Mouse (Mus musculus): ENCODE results near the gene Aen.
A peak's percentile ranks its signal among the peaks of the same experiment; 100 is the strongest.

The Aen gene

DNA sequence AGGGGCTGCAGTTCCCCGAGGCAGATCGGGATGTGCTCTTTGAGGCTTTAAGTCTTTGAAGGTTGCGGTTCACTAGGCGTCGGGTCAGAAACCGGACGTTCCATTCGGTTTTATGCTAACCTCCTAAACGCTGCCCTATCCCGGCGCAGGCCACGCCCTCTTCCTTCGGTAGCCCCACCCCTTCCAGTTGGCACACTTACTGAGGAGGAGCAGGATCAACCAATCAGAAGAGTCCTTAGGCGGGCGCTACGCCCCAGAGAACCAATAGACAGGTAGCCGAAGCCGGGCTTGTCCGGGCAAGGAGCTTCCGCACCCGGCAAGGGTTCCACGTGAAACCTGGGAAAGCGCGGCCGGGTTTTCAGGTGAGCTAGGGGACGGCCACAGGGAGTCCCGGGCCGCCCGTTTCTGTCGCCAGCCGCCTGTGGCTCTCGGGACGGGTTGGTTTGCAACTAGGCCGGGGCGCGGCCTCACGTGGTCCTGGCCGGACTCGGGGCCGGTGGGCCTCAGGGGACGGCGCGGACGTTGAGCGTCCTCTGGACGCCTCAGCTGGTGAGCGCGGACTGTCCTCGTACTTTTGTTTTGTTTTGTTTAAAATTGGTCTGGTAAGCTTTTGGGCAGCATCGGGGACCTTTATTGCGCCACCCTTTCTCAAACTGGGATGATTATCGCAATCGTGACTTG is at the start of gene Aen:
Gene Aen (plus strand): TSS at position 202 of the 681 bp plus-strand sequence.
- peak; percentile 100 for DNase-seq

DNA sequence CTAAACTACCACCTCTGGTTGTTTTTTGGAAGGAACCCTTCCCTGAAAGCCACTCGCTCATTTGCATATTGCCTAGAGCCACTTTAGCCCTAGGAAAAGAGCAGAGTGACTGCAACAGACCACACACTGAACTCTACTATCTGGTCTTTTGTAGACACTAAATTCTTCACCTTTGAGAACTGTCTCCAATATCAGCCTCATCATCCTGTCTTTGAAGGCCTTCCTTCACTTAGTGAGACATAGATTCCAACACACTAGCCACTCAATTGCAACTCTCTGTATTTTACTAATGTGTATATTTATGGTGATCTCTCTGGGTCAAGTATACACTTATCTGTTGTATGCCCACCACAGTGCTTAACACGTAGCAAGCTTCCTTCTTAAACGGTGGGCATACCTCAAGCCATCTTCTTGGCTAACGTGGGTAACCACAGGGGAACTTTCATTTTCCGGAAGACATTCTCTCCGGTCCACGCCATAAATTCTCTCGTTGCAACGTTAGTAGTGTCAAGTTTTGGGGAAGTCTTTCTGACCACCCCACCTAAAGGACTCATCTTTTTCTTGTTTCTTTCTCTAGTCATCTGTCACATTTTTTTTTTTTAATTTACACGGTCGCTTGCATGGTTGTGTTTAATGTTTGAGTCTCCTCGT is 49.5 kb upstream of the Aen start:
- peak; percentile 7 for DNase-seq

DNA sequence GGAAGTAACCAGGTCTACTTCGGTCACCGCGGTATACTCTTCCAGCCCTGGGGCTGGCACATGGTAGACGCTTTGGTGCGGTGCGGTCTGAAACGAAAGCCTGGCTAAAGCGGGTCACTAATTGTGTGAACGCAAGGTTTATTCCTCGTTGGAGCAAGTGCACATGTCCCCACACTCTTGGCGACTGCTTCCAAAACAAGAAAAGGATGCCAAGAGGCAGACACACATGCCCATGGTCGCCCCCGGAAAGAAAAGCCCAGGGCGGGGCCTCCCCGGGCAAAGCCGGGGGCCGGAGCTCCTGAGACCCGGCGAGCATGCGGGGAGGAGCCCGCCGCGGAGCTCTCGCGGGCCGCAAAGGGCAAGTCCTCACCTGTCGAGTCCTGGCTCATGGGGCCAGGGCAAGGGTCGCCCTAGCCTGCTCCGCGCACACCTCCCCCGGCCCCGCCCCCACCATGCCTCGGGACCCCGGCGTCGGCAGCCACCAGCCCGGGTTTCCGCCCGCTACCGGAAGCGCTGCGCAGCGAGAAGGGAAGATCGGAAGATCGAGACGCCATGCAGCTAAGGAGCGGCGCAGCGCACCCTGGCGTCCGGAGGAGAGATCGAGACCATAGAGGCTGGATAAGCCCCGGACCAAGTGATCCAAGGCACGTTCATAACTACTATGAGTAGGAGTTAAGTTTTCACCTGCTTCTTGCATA is 48.8 kb upstream of the Aen start, which contains the start of gene Det1:
Gene Det1 (minus strand): TSS at position 527 of the 698 bp plus-strand sequence.
- DNase-seq = peak; percentile 99

DNA sequence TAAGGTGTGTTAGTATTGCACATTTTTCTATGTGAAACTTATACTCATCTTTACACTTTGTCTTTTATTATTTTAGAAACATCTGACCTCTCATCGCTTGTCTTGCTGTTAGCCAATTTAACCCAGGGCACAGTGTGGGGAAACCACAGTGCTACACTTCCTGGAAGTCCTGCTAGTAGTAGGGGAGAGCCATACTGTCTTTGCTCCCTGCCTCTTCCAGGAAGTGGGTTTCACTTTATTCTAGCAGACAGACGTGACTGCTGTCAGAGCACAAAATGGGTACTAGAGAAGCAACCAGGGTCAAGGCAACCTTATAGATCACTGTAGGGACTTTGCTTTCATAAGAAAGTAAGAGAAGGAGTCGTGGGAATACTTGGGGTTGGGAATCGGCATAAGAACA is 41.6 kb upstream of the Aen start:
- DNase-seq = no peak

DNA sequence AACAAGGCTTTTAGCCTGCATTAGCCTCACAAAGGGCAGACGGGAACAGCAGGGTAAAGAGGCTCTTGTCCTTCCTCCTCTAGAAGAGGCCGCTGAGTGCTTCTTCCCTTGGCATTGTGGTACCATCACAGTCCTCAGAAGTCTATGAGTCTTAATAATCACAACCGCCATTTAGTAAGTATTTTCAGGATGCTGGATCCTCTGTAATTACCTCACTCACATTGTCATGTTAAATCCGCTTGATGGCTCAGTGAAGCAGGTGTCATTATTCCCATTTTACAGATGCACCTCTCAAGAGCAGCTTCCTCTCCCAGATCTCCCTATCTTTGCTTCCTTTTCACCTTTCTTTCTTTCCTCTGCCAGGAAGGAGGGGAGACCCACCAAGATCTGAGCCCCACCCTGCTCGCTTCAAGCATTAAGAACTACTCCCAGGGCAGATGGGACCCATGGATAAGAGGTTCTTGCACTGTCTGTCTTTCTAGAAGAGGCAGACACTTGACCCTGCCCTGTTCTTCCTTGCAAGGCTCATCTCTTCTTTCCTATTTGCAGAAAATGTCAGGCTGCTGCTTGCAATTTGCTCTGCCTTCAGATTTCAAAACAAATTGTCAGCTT is 40.5 kb upstream of the Aen start:
- peak; percentile 71 for DNase-seq

DNA sequence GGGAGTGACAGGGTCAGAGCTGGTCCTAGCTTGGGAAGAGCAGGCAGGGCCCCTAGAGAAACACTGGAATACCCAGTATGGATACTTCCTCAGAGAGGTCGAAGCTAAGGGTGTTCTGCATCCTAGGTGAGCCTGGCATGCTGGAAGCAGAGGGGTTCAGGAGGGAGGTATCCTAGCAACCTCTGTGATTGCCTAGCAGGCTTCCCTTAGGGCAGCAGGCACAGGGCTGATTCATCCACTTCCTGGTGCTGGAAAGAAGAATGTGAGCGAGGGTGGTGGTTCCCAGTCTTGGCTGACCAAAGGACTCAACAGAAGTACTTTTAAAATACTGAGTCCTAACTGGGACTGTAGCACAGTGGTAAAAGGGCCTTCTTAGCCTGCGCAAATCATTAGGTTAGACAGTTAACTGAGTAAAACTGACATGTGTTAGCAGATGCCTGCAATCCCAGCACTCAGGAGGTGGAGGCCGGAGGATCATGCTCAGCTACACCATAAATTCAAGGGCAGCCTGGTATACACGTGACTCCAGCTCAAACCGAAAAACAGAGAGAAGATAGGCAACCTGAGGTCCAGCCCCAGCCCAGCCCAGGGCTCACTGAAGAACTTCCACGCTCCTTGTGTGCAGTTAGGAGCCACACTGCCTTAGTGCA is 31.7 kb upstream of the Aen start:
- DNase-seq = no peak

DNA sequence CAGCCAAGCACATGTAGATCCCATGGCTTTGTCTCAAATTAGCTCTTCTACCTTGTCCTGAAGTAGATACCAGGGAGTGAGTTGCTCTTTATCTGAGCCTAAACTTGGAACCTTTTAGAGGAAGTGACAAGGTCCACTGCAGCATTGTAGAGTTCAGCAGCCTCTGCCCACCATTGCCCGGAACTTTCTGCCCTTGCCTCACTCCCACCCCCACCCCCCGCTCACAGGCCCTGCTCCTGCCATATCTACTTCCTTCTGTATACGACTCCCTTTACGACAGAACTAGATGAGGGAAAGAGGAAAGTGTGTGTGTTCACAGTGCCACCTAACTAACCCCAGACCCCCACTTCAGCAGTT is 31.2 kb upstream of the Aen start:
- no peak for DNase-seq

DNA sequence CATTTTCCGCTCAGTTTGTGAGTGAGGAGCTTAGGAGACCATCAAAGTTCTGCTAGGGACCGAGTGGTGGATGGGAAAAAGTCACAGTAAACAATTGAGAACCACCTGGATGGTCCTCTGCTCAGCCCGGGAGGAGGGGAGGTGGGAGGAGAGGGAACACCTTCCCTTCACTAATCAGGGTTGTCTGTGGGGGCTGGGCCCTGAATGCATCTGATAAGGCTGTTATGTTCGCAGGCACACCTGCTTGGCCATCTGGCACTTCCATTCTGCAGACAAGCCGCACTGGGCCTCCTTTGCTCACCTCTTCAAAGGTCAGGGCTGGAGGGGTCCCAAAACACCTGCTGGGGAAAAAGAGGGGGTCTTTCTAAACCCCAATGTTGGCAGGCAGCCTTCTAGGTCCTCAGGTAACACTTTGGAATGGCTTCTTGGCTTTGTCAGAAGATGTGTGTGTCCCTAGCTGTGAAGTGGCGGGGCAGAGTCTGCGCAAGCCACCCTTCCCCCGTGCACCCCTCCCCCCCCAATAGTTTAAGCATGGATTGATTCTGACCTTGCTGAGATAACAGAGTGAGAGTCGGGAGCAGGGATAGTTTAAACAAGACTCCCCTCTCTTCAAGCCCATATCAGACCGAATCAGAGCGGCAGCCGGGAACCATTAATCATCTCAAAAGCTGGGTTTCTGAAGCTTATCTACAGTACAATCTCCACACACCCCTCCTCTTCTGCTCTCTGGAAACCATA is 30.3 kb upstream of the Aen start:
- no peak for DNase-seq

DNA sequence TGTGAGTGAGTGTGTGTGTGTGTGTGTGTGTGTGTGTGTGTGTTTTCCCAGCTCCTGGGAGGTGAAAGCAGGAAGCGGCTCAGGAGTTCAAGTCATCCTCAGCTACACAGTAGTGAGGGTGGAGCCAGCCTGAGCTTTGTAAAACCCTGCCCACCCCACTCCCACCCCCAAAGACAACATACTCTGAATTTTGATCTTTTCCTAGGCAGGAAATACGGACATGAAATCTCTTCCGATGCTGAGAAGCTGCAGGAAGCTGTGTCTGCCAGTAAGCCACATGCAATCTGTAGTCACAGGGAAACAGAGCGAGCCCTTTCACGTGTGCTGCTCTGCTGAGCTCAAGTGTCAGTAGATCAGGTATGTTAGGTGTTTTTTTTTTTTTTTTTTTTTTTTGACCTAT is 26.9 kb upstream of the Aen start:
- no peak for DNase-seq

DNA sequence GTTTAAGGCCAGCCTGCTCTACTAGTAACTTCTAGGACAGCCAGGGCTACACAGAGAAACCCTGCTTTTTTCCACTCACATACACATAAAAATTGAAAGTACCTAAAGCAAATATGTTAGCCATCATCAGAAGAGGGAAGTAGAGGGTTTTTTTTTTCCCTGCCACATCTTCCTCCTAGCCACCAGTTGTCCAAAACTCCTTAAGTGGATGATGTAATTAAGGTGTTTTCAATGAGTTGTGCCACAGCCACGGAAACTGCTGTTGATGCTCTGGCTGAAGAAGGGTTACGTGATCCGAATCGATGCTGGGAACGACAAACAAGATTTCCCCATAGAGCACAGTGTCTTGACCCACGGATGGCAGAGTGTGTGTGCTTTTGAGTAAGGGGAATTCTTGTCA is 23.3 kb upstream of the Aen start:
- DNase-seq = no peak

DNA sequence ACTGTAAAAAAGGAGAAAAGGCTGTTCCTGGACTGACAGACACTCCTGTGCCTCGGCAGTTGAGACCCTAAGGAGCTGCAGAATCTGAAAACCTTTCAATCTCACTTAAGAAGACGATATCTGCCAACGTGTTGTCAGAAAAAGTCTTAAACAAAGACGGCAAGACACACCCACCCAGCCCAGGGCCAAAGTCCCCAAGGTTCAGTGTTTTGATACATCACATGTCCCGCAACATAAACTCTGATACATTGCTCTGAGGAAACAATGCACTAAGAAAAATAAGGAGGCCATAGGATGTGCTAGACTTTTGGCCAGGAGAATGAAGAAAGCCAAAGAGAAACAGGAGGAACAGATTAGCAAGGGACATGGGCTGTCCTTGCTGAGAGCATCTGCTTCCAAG is 22.8 kb upstream of the Aen start:
- no peak for DNase-seq

DNA sequence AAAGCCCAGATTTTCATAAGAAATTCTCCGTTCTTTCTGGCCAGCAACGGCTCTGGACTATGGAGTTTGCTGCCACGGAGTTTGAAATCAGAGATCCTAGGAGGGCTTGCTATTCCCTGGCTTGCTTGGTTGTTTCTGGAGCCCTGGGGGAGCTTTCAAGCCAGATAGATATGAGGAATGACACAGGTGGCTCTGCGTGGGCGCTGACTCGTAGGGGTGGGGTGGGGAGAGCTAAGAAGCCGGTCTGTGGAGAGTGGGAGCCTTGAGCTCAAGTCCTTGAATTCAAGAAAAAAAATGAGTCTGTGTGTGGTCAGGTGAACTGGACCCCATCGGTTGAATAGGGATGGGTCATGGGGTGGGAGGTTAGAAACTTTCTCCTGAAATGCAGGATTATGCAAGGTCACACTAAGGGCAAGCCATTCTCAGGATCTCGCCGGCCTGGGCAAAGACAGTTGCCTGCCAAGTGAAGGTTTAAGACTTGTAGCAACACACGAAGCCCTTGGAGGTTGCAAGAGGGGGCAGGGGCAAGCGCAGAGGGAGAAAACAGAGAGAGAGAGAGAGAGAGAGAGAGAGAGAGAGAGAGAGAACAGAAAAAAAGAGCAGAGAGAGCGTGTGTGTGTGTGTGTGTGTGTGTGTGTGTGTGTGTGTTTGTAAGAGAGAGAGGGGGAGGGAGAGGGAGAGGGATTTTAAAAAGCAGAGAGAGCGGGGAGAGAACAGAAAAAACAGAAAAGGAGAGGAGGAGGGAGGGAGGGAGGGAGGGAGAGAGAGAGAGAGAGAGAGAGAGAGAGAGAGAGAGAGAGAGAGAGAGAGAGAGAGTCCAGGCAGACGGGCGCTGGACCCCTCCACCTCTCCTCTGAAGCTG is 13.8 kb upstream of the Aen start:
- DNase-seq = no peak

DNA sequence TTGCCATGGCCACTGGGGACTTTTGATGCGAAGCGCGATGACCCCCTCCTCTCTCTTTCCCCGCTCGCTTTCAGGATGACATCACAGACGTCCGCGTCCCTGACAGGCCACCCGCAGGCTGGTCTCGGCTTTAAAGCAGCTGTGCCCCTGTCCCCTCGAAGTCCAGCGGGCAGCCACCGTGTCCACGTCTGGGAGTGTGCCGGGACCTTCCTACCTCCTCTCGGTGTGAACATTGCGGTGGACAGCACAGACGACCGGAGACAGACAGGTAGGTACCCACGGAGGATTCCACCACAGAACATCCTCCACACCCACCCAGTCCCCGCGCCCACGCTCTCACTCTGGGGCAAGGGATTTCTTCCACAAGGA is 13.2 kb upstream of the Aen start:
- DNase-seq = no peak

DNA sequence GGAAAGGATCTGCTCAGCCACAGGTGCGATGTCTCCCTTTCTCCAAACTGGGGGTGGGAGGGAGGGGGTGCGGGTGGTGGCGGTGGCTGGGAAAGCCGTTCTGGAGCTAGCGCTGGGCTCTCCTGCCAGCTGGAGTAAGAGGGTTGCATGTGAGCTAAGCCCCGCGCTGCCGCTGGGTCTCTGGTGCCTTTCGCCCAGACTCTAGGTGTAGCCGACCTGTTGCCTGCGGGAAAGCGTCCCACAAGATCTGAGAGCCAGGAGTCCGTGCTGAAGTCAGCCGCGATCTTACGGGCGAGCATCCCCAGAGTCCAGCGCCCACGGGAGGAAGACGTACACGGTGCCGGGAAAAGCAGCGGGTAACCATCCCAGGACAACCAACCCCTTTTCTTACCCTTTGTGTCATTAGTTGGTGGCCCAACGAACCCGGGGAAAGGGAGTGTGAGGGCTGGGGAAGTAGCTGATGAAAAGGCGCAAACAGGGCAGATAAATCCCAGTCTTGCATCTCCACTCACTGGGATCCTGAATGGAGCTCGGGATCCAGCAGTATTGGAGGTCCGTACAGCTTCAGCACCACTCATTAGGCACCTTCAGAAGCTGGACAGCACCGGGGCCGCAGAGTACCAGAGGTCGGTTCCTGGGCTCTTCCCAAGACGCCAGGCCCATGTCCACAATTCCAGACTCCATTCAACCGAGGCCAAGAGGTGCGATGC is 12.5 kb upstream of the Aen start:
- no peak for DNase-seq

DNA sequence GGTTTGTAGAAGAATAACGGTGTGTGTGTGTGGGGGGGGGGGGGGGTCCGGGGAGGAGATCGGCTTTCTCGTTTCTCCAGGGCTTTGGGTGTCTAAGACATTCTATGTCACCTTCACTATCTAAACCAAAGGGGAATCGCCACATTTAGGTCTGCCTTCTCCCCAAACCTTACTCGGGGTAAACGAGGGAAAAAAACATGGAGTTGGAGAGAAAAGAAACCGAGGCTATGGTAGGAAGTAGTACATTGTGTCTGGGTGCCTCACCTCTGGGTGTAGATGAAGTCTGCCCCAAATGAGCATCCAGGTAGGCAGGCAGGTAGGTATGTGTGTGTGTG is 12.0 kb upstream of the Aen start:
- DNase-seq = no peak

DNA sequence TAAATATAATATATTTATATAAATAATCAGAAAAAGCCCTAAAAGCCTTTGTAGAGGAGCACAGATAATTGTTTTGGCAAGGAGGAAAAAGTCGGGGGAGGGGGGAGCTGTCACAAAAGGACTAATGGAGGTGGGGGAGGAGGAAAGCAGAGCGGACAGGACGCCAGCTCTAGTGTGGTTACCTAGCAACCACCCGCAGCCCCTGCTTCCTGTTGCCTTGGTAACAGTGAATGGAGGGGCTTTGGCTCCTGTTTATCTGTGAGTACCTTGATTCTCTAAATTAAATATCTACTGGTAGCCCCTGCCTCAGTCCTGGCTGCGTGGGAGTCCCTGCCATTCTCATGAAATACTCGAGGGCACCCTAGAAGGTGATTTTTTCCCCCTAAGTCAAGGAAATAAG is 11.5 kb upstream of the Aen start:
- no peak for DNase-seq

DNA sequence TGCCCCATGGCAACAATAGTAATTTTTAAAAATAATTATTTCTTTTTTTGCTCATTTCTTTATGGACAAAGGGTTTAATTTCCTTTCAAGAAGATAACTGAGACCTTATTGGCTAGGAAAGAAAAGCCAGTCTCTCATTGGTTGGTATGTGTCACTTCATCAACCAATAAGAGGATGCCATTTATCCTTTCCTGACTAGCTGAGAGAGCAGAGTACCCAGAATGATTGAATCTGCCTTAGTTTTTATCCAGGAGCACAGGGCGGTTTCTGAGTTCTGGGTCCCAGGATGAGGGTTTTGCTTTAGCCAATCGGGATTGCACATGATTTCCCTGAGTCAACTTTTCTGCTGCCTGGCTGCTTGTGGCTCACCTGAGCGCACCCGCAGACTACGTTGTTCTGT is 10.2 kb upstream of the Aen start:
- no peak for DNase-seq

DNA sequence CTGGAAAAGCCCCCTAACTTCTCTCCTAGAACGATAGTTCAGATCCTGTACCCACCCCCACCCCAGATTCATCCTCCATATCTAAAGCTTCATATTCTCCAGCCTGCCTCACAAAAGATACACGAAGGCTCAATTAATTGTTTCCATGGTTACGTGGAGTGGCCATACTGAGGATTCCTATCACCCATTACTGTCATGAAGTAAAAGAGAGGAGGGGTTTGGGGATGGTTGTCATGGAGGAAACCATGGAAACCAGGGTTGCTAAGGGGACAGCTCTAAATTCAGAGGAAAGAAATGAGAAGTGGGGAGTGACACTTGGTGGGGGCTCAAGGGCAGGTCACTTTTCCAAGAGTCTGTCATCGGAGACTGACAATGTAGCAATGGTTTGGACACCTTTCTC is 9.2 kb upstream of the Aen start:
- no peak for DNase-seq

DNA sequence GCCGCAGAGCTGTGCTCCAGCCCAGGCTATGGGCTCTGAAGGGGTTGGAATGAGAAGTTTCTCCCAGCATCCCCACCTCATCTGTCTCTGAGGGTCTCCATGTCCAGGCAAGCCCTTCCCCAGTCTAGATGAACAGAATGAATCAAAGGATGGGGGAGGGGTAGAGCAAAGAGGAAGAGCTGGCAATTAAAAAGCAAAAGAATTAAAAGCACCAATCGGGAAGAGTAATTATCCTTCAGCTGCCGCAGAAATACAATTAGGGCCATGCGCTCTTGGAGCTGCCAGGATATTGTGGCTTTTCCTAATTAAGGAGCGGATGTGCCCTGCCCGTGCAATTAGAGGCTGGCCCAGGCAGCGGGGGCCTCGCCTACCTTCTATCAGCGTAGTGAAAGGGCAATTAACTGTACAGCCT is 8.2 kb upstream of the Aen start:
- no peak for DNase-seq

DNA sequence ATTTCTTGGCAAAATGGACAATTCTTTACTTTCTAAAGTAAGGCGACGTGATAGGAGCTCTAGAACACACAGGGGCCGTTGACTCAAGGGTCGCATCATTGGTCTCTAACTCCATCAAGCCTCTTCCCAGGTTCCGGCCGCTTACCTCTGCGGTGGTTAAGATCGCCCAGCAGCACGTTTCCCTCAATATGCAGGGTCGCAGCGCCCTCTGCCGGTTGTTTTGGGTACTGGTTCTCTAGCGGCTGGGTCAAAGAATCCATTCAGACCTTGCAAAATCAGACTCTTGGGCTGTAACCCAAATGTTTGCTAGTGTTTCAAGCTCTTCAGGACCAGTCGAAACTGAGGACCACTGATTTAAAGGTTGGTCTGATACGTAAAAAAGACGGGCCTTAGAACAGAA is 5.0 kb upstream of the Aen start:
- peak; percentile 93 for DNase-seq

DNA sequence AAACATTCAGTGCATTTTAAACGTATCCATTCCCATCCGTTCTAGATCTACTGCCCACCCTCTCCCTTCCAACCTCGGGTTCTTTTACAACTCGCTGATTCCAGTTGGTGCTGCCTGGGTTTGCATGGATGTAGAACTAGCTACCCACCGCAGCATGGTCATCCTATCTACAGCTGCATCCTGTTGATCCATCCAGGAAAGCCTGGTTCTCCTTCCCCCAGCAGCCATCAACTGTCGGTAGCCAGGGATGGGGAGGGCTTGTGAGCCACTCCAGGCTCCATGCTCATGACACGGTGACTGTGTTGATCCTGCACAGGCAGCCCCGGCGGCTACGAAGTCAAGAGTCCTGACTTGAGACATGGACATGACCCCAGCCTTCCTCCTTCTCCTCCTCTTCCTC is 1.7 kb upstream of the Aen start:
- no peak for DNase-seq
